In the genomic region with DNA sequence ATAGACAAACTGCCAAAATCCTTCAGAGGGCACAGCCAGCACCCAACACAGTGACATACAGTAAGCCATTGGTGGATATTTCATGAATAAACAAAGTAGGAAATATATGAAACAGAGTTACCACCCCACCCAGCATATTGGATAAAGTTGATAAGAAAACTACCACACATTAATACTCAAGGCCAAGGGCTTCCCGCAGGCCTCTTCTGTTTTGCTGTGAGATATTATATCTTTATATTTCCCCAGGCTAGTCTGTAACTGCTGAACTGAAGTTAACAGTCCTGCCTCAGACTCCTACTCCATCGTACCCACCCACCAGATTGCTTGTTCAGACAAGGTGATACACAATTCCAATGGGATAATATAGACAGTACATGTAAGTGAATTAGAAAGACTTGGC, we compare ENCODE assay signal across 26 mouse cellular contexts.
A peak's percentile ranks its signal among the peaks of the same experiment; 100 is the strongest.
DNase-seq lines count a peak whose midpoint lies in the region; ATAC-seq and TF ChIP-seq lines count a peak whose summit lies in the region.
"Had no signal": no experiment of that assay in that cellular context is flagged by ENCODE, and none has a peak within 500 bp of the region (broad histone marks: within the 10 kb centered on the region; RNA-seq: fewer than 3 reads in every experiment).

No protein-coding gene starts in this region.

- no peaks in the 10 kb centered on the region for H3K27me3 ChIP-seq in liver, embryonic 13.5 days
- no peaks in the 10 kb centered on the region for H3K27me3 ChIP-seq in liver, embryonic 11.5 days (replicated peaks; ENCODE audit: control insufficient read depth, insufficient read depth, low read length)
- H3K27me3 ChIP-seq in G1E (ENCODE audit: insufficient read depth, low read length) = no peaks in the 10 kb centered on the region
- H3K27me3 ChIP-seq: embryonic facial prominence, embryonic 13.5 days; forebrain, embryonic 15.5 days; heart, embryonic 13.5 days; hindbrain, embryonic 12.5 days had no signal

- intact Hi-C loops in heart, postnatal 25 days (cut with DNase I) = no loop called here

- no peaks in the 10 kb centered on the region for H3K9me3 ChIP-seq in liver, embryonic 13.5 days (replicated peaks)
- H3K9me3 ChIP-seq in liver, embryonic 11.5 days (ENCODE audit: control insufficient read depth, low read length) = no peaks in the 10 kb centered on the region
- no peaks in the 10 kb centered on the region for H3K9me3 ChIP-seq in G1E (replicated peaks)
- H3K9me3 ChIP-seq: embryonic facial prominence, embryonic 10.5 days; embryonic facial prominence, embryonic 13.5 days; forebrain, embryonic 12.5 days; forebrain, embryonic 15.5 days; heart, embryonic 13.5 days; hindbrain, embryonic 12.5 days; hindbrain, embryonic 15.5 days had no signal

- H3K4me2 ChIP-seq in liver, embryonic 13.5 days = no peak overlapping the region
- no peak overlapping the region for H3K4me2 ChIP-seq in liver, embryonic 11.5 days
- H3K4me2 ChIP-seq: embryonic facial prominence, embryonic 13.5 days; forebrain, embryonic 12.5 days; forebrain, embryonic 15.5 days; hindbrain, embryonic 12.5 days; hindbrain, embryonic 15.5 days had no signal

- H3K27ac ChIP-seq in liver, embryonic 13.5 days = no peak overlapping the region
- H3K27ac ChIP-seq in liver, embryonic 11.5 days (ENCODE audit: low read depth, low read length) = no peak overlapping the region
- H3K27ac ChIP-seq: embryonic facial prominence, embryonic 13.5 days; forebrain, embryonic 12.5 days; forebrain, embryonic 15.5 days; hindbrain, embryonic 12.5 days; hindbrain, embryonic 15.5 days had no signal

- peak; percentile 64 for DNase-seq in heart, adult 11 months
- DNase-seq in heart, postnatal 25 days (ENCODE audit: low spot score) = no peak
- DNase-seq in liver, embryonic 13.5 days = no peak
- no peak for DNase-seq in liver, embryonic 11.5 days (ENCODE audit: low spot score)
- no peak for DNase-seq in G1E (ENCODE audit: low spot score)
- DNase-seq in frontal cortex, postnatal 36 days (ENCODE audit: low spot score in 2 of 2) = no peak
- DNase-seq: adrenal gland, adult 8-10 months; adrenal gland, postnatal 25 days; cerebellum, adult 11-12 months; cerebellum, adult 8-10 months; cerebellum, postnatal 10 days; cerebellum, postnatal 36 days; embryo, embryonic 11 days; gastrocnemius, postnatal 10 days; gastrocnemius, postnatal 36 days; heart, postnatal 14 days had no signal

- WGBS in liver, embryonic 13.5 days (ENCODE audit: insufficient replicate concordance) = 43% methylated on average over 2 of the region's 2 CpGs
- 76% methylated on average over 2 of the region's 2 CpGs for WGBS in liver, embryonic 11.5 days

- no peaks in the 10 kb centered on the region for H3K36me3 ChIP-seq in liver, embryonic 13.5 days
- H3K36me3 ChIP-seq in liver, embryonic 11.5 days (ENCODE audit: control insufficient read depth, insufficient read depth, low read length) = no peaks in the 10 kb centered on the region
- peaks cover 2% of the 10 kb centered on the region for H3K36me3 ChIP-seq in G1E (replicated peaks)
- H3K36me3 ChIP-seq: embryonic facial prominence, embryonic 10.5 days; embryonic facial prominence, embryonic 13.5 days; forebrain, embryonic 12.5 days; forebrain, embryonic 15.5 days; heart, embryonic 13.5 days; hindbrain, embryonic 12.5 days; hindbrain, embryonic 15.5 days had no signal

- no peak overlapping the region for H3K9ac ChIP-seq in liver, embryonic 13.5 days
- H3K9ac ChIP-seq in liver, embryonic 11.5 days (ENCODE audit: low read depth, low read length) = no peak overlapping the region
- H3K9ac ChIP-seq: embryonic facial prominence, embryonic 13.5 days; forebrain, embryonic 12.5 days; forebrain, embryonic 15.5 days; hindbrain, embryonic 12.5 days; hindbrain, embryonic 15.5 days had no signal

- H3K4me1 ChIP-seq in liver, embryonic 13.5 days (replicated peaks) = peaks cover 16% of the 10 kb centered on the region; the same call in 1 of the 2 replicates
- H3K4me1 ChIP-seq in liver, embryonic 11.5 days (replicated peaks; ENCODE audit: control insufficient read depth, insufficient read depth, low read length) = peaks cover 3% of the 10 kb centered on the region
- H3K4me1 ChIP-seq in G1E (ENCODE audit: insufficient read depth, low read depth, low read length) = peaks cover 21% of the 10 kb centered on the region

- no peak for TF ChIP-seq CTCF in G1E (IDR thresholded peaks at IDR 0.05; ENCODE audit: low read depth, low read length)

- no peak overlapping the region for H3K4me3 ChIP-seq in liver, embryonic 13.5 days (replicated peaks)
- no peak overlapping the region for H3K4me3 ChIP-seq in liver, embryonic 11.5 days (ENCODE audit: low read depth, low read length)
- H3K4me3 ChIP-seq in G1E (ENCODE audit: low read depth, low read length) = no peak overlapping the region
- H3K4me3 ChIP-seq: embryonic facial prominence, embryonic 10.5 days; embryonic facial prominence, embryonic 13.5 days; erythroblast, embryonic 14.5 days; forebrain, embryonic 12.5 days; forebrain, embryonic 15.5 days; heart, embryonic 13.5 days; hindbrain, embryonic 12.5 days; hindbrain, embryonic 15.5 days had no signal

- 0 out of 2 replicates have a peak, but pooled peaks have one; percentile 51 for ATAC-seq in liver, embryonic 13.5 days (ENCODE audit: low read depth)
- ATAC-seq in liver, embryonic 11.5 days (replicated peaks; ENCODE audit: low FRiP score) = no peak
- 0 out of 2 replicates have a peak, but pooled peaks have one; percentile 18 for ATAC-seq in G1E (ENCODE audit: extremely low read depth, insufficient number of reproducible peaks, low FRiP score, poor library complexity, severe bottlenecking)
- peak; percentile 75 for ATAC-seq in megakaryocyte-erythroid progenitor cell, adult 5-6 weeks (replicated peaks; ENCODE audit: low FRiP score, low TSS enrichment, poor library complexity, severe bottlenecking)
- ATAC-seq: activated CD4-positive, CD25-positive, alpha-beta regulatory T cell, adult 4 months; forebrain, embryonic 15.5 days had no signal
